Mouse (Mus musculus) kidney, postnatal 36 days (tissue): ENCODE data around the gene Adamtsl2.

Experiments used
- DNase-seq, 2 experiments: peaks; one replicate each; pipeline ENCODE4 v3.0.0; 2021 to 2022; ENCODE audit warnings: mixed read lengths in 2 of 2

Gene Adamtsl2

DNA sequence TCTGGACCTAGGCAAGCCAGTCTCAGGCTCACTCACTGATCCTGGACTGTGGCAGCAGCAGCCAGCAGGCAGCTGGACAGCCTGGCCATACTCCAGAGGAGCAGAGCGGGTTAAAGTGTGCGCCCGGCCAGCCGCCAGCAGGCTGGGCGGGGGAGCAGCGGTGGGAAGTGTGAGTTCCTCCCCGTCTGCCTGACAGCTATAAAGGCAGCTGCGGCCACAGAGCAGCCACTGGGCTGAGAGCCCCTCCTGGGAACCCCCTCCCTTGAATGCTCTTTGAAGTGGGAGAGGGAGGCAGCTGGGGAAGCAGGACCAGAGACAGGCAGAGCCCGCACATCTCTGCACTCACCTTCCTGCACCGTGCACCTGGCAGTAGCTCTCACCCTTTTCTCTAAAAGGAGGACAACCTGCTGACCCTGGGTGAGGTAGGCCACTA, at the start of gene Adamtsl2:
Gene Adamtsl2, plus strand, starts transcription at position 228 of the 433 bp plus-strand sequence.
- DNase-seq: peak; percentile 91 to 92

DNA sequence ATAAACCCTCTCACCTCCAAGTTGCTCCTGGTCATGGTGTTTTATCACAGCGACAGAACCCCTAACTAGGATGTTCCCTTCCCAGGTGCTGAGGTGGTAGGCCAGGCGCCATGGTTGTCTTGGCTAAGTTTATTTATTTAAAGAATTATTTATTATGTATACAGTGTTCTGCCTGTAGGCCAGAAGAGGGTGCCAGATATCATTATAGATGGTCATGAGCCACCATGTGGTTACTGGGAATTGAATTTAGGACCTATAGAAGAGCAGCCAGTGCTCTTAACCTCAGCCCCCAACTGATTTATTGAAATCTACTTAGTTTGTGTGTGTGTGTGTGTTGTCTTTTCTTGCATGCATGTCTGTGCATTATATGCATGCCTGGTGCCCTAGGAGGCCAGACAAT, 46.8 kb upstream of the Adamtsl2 start:
- DNase-seq: no peak

DNA sequence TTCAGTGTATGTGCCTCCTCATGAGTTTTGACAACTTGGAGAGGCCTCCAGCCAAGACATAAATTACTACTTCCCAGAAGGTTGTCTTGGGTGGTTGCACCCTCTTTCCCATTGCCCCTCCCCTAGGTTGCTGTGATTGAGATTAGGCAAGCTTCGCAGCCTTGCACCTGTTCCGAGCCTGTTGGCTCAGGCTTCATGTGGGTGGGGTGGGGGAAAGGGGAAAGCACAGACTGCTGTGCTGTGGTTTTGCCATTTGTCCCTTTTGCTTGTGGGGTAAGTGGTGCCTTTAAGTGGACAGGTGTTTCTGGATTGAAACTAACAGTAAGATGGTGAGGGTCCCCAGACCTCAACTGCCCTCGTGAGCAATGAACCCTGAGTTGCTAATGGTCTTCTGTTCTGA, 43.2 kb upstream of the Adamtsl2 start:
- DNase-seq: no peak

DNA sequence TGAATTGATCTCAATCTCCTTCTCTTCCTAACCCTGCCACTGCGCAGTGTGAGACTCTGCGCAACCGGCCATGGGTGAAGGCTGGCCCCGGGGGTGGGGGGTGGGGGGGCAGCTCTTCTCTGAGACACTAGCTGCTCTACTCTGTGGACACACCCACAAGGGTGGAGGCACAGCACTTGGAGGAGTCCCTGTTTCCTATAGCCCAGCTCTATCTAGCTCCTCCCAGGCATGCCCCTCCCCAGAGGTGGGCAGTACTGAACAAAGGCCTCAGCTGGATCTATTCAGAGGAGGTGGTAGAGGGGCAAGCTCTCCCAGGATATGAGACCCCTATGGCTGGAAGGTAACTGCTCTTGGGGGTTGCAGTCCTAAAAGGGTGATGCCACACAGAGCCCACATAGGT, 42.2 kb upstream of the Adamtsl2 start:
- no peak for DNase-seq

DNA sequence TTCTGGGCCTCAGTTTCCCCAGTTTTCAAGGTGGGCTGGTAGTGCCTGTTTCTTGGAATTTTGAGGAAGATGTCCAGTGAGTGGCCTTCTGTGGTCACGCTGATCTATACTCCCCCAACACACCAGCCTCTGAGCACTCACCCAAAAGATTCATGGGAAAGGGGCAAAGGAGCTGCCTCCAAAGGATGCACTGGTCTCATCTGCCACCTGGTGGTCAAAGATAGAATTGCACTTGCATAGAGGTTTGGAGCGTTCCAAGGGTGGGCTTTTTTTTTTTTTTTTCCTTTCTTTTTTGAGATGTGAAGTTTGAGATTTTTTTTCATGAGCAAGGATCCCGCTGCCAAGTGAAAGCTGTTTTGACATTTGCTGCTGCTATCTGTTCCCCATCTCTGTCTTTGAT, 40.6 kb upstream of the Adamtsl2 start:
- DNase-seq: peak; percentile 73 to 83

DNA sequence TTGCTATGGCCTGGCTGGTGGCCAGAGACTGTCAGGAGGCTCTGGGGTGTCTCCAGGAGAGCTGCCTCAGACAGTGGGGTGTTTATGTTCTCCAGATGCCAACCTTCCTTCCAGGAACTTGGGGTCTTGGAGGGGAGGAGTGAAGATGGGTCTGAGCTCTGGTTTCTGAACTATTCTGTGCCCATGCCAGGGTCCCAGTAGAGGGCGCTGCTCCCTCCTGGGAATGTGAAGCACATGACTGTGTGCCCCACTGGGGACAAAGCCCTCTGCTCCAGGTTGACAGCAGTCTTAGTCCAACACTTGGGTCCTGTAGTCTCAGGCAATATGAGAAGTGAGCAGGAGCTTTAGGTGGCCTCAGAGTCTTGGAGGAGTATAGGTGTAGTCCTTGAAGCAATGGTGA, 39.9 kb upstream of the Adamtsl2 start:
- DNase-seq: peak; percentile 73 to 82

DNA sequence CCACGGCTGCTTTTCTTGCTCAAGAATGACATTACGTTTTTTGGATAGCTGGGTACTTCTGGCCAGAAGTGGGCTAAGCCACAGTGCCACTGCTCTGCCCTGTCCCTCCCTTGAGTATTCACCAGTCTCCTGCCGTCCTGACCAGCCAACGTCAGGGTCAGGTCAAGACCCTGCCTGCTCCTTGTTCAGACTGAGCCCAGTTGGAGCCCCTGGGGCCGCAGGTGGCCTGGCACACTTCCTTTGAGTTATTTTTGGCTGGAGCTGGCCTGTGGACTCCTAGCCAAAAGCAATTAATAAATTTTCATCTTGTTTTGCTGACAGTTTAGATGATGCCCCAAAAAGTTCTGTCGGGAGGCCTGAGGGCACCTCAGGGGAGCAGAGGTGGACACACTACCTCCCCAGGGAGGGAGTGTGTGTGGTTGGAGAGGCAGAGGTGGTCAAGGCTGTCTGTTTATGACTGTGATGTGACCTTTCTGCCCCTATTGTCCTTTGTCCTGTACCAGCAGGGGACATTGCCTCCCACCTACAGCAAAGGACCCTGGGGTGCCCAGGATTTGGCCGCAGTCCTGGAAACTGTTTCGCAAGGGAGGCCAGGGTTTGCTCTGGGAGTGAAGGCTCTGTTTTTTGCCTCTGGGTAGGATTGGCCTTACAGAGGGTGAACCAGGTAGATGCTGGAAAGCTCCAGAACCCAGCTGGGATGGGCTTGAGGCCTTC, 36.9 kb upstream of the Adamtsl2 start:
- DNase-seq: peak; percentile 83 to 92

DNA sequence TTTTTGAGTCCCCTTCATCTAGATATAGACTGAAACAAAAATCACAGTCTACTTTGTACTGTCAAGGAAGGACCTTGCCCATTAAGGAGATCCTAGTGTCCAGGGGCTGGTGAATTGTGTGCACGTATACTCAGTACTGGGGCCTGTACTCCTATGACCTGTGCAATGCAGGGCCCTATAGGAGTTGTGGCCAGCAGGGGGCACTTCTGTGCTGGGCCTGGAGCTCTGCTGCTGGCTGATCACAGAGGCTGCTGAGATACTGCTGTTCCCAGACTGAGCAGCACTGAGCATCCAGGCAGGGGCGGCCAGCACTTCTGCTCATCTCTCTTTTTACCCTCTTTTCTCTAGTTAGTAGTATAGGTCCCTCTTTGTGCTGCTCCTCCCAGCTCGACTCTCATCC, 35.7 kb upstream of the Adamtsl2 start:
- peak; percentile 90 to 94 for DNase-seq

DNA sequence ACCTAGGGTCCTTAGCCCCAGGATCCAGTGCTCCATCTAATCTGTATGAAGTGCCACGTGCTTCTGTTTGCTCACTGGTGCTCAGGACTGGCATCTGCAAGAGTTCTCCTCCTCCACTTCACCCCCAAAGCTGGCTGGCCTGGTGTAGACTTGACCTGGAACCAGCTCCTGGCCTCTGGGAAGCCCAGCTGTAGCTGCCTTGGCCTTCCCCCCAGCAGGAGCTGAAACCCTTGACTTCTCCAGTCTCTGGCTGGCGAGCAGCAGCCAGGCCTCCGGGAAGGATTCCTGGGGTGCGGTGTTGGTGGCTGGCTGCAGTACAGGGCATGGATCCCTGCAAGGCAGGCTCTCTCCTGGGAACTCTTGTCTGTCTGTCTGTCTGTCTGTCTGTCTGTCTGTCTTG, 35.0 kb upstream of the Adamtsl2 start:
- peak; percentile 33 to 51 for DNase-seq

DNA sequence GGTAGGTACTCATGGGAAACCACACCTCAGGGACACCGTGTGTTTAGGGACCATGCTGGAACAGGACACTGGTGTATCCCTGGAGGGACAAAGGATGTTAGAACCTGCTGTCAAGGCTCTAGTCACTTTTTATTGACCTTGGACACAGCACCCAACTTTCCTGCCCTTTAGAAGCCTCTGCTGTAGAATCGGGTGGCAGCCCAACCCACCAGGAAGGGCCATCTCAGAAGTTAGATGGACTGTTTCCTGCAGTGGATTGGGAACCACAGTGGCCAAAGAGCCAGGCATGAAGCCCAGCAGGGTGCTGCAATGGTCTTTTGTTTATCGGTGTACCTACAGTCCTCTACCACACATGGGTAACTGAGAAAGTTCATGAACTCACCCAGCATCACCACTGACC, 34.5 kb upstream of the Adamtsl2 start:
- DNase-seq: peak; percentile 52 to 56

DNA sequence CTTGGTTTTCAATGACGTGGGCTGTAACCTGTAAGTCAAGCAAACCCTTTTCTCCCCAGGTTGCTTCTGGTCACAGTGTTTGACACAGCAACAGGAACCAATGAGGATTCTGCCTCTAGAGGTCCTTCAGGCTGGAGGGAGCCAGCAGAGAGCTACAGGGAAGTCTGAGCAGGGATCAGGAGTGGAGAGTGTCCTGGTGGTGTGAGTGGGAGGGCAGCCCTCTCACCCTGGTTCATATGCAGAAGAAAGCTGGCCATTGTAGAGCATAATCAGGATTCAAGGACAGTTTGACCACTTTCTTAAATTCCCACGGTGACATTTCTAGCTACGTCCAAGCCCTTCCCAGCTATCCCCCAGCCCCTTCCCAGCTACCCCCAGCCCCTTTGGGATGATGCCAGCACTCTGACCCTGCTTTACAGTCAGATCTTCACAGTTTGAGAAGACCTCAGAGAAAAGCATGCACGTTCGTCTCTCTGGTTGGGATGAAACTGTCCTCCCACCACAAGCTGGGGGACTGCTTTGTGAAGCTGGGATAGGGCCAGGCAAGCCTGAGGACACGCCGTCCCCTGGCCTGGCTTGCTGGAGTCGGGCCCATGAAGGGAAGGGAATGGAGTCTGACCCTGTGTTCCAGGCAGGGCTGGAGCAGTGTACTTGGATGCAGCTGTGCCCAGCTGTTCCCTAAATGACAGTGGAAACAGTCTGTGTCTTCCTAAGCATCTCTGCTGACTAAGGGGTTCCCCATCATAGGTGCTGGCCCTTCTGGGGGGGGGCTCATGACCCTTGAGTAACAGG, 33.0 kb upstream of the Adamtsl2 start:
- peak; percentile 73 to 80 for DNase-seq

DNA sequence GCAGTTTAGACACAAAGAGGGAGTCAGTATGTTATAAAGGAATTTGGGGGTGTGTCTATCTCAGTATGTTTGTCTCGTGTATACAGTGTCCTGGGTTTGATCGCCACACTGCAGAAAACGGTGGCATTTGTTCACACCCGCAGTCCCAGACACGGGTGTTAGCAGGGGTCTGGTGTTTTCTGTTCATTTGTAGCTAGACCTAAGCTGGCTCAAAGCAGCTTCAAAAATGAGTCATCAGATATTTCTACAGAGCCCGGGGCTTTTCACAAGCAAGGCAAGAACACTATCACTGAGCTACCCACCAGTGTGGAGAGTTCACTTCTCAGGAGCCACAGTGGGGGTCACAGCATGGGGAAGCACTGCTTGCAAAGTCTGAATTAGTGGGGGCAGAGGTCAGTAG, 29.8 kb upstream of the Adamtsl2 start:
- no peak for DNase-seq

DNA sequence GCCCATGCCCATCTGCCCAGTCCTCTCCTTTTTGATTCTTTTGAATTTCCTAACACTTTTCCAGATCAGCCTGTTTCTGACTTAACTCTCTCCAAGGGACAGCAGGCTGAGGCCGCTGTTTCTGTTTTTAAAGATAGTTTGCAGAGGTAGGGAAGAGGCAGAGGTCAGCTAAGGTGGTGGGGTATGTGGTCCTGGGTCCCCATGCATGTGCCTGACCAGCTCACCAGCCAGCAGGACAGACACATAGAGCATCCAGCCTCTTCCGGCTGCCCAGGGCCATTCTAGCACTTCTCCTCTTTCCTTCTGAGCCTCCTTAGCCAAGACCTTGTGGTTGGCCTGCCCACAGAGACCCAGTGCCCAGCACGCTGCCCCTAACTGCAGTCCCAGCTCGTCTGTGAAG, 20.9 kb upstream of the Adamtsl2 start:
- no peak for DNase-seq

DNA sequence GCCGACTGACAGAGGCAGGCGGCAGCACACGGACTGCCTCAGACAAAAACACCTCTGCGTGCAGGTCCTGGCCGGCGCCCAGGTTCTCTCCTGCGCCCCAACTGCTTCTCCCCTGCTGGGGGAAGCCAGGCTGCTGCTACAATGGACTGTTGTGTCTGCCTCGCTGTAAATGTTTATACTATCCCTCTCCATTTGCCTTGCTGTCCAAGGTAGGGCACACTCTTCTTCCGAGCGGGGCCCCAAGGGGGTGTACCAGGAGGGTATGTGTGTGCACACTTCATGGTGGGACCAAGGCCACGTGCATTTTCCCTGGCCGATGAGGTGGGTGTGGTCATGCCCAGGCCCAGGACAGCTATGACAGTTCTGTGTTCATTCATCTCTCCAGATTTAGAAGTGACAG, 20.4 kb upstream of the Adamtsl2 start:
- peak in 1 of 2 experiments; percentile 26 for DNase-seq

DNA sequence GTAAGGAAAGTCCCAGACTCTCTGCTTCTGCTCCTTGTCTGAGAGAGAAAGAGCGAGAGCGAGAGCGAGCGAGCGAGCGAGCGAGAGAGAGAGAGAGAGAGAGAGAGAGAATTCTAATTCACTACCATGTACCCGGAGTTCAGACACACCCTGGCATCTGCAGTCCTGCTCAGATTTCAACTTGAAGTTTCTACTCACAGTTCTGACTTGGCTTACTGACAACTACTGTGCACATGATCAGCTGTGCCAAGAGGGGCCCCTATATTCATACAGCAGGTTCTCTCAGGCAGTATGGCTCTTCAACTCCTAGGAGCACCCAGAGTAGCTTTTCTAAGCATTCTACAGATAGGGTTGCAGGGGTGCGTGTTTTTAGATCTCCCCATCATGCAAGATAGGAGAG, 20.0 kb upstream of the Adamtsl2 start:
- no peak for DNase-seq

DNA sequence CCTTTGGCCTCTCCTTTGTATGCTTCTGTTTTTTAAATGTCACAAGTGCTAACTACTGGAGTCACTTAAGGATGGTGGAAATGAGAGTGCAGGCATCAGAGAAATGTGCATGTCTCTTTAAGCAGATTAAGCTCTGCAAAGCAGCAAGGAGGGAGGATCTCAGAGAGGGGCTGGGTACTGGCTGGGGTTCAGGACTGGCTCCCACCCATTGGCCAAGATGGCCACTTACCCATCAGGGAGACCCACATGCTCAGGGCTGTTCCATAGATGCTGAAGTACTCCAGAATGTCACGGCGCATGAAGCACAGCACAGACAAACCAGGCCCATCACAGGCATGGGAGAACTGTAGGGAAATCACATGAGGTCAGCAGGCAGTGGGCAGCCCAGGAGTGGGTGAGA, 12.1 kb upstream of the Adamtsl2 start:
- DNase-seq: no peak

DNA sequence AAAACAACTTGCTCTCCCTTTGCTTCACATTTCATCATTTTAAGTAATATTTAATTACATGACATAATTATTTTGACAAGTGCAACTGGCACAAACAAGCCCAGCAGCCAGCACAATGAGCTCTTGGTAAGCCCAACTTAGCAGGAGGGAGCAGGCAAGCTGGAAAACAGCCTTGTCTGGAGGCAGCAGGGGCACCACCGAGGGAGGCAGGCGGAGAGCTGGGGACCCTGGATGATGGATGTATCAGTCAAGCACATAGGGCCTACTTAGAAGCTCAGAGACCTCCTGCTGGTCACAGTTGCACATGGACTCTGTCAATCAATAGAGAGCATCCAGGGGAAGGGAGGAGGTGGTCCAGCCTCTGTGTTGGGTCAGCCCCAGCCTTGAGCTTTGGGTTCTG, 11.2 kb upstream of the Adamtsl2 start:
- no peak for DNase-seq

DNA sequence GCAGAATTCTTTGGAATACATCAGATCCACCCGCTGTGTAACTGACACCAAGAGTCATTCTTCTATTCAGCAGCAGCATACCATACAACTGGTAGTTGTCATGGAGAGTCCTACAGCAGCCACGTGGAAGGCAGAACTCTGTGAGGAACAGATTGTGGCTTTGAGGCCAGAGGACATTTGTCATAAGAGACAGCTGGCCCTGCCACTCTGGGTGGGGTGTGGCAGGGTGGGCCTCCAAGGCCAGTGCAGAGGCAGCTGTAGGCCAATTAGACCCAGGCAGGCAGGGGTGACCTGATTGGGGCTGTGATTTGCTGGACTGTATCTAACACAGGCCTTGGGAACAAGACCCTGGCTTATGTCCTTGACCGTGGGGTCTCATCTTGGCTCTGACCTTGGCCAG, 9.5 kb upstream of the Adamtsl2 start:
- DNase-seq: no peak

DNA sequence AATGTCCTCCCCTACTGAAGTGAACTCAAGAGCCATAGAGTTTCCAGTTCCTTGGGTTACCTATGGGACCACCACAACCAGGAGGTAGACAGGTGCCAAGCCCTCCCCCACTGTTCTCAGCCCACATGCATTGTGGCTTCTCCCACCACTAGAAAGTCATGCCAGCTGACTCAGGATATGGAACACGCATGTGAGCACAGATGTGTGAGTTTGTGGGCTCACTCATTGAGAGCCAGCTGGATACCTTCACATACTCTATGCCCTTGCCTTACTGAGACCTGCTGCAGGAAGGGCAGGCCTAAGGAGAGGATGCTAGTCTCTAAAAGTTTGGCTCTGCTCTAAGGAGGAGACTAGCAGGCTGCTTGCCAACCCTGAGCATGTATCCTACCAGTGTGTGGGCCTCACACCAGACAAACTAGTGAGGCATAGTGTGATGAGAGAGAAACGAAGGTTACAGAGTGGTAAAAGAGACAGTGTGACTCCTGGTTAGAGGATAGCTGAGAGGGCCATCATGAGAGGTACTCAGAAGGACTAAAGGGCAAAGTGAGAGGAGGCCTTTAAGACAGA, 8.8 kb upstream of the Adamtsl2 start:
- DNase-seq: no peak

DNA sequence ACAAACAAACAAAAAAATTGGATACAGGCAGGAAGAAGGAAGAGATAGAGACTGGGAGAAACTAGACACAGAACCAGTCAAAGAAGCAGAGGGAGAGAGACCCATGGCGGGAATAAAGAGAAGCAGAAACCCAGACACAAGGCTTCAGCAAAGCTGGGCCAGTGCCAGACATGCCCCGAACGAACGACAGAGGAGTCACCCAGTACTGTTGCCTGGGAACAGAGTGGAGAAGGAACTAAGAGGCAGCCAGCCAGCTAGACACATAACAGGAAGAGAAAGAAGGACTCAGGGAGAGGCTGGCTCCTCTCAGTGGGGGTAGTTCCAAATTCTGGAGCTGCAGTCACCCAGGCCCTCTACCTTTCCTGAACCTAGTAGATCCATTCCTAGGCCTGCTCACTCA, 8.0 kb upstream of the Adamtsl2 start:
- peak; percentile 73 to 79 for DNase-seq

DNA sequence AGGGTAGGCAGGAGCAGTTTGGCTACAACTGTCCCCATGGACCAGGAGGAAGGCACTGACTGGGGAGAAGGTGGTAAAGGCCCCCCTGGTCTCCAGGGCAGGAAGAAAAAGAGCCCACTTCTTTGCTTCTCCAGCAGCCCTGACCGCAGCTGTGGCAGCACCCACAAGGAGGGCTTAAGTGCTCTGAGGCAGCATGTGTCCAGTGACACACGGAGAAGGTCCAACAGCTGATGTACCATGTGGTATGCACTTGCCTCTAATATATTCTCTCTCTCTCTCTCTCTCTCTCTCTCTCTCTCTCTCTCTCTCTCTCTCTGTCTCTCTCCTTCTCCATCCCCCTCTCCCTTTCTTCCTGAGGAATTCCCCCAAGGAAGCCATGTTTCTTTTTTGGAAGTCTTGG, 7.2 kb upstream of the Adamtsl2 start, which contains the start of gene Mymk:
Gene Mymk, minus strand, starts transcription at position 202 of the 400 bp plus-strand sequence.
- DNase-seq: no peak

DNA sequence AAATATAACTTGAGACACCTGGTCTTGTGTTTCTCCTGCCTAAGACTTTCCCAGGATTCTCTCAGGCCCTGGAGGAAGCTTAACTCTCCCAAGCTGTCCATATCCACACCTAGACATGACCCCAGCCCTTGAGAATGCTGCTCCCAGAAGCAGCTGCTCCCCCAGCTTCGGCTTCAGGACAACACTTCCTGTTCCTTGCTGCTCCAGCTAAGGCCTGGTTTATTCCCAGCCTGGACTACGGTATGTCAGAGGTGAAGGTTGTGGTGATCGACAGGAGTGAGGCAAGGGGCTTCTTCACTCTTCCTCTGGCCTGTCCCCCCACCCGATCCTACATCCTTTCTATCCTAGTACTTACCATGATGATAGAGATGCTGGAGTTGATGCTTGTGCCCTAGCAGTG, 5.8 kb upstream of the Adamtsl2 start:
- no peak for DNase-seq

DNA sequence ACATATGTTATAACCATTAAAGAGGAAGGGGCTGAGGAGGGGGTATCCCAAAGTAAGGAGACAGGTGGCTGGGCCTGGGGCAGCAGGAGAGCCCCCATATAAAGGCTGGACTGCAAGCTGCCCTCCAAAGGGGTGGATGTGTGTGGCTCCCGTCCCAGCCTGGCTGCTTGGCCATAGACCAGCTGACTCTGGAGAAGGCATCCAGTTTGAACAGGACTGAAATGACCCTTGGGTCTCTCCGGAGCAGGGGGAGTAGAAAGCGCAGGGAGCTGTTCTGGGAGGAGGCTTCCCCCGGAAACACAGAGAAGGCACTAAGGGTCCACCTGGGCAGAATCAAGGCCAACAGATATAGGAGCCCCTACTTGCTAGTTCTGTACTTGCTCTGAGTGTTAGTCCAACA, 4.4 kb upstream of the Adamtsl2 start:
- DNase-seq: peak; percentile 79 to 85

DNA sequence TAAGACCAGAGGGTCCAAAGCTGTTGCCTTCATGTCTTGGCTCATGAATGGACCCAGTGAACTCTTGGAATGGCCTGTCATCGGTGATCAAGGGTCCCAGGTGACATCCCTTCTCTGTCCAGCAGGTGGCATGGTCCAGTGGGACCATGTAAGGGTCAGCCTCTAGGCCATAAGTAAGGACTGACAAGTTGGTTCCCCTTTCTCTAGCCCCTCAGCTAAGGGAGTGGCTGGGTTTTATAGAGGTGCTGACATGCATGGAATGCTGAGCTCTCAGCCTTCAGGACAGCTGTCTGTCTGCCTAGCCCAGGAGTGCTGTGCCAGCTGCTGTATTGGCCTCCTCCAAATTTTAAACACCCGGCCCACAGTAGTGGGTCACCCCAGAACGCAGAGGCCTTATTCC, 3.7 kb upstream of the Adamtsl2 start:
- peak; percentile 69 to 80 for DNase-seq
